Mouse (Mus musculus) kidney, postnatal 0 days (tissue): ENCODE results near the gene Eps8l1. TPM values are rescaled to one million over a fixed set of nuclear protein-coding genes. Genes with fewer than 3 reads are reported as not detected.
A peak's percentile ranks its signal among the peaks of the same experiment; 100 is the strongest.

Source experiments
- ATAC-seq: fragments of 200-750 bp; cut with Nextera tagmentation; replicated peaks from 2 replicates; pipeline ENCODE4 v1.8.0; 2017; ENCODE audit warnings: low read depth, moderate number of reproducible peaks, moderate TSS enrichment, moderate library complexity; ENCODE audit not compliant: low FRiP score
- DNase-seq: peaks from one replicate; pipeline ENCODE4 v3.0.0-alpha.2; 2016; ENCODE audit warnings: low spot score
- H3K27ac ChIP-seq: fragments of 300-500 bp; sonication (generic); 2 replicates; pipeline ENCODE4 v1.5.1; 2014; ENCODE audit warnings: mild to moderate bottlenecking
- H3K27me3 ChIP-seq: fragments of 300-500 bp; sonication (generic); 2 replicates; pipeline ENCODE4 v1.6.1; 2014; ENCODE audit warnings: low read length, mixed read lengths; ENCODE audit not compliant: insufficient read depth
- H3K36me3 ChIP-seq: fragments of 300-500 bp; sonication (generic); 2 replicates; pipeline ENCODE4 v1.6.1; 2014; ENCODE audit warnings: low read length, mixed read lengths; ENCODE audit not compliant: insufficient read depth
- H3K4me1 ChIP-seq: fragments of 300-500 bp; sonication (generic); replicated peaks from 2 replicates; pipeline ENCODE4 v1.6.1; 2014; ENCODE audit warnings: antibody characterized with exemption, low read length, mixed read lengths; ENCODE audit not compliant: insufficient read depth
- H3K4me2 ChIP-seq: fragments of 300-500 bp; sonication (generic); 2 replicates; pipeline ENCODE4 v1.6.1; 2014; ENCODE audit warnings: mild to moderate bottlenecking, low read length, moderate library complexity, mixed read lengths
- H3K4me3 ChIP-seq: fragments of 300-500 bp; sonication (generic); replicated peaks from 2 replicates; pipeline ENCODE4 v1.5.1; 2014; ENCODE audit warnings: low read depth, low read length
- H3K9ac ChIP-seq: fragments of 300-500 bp; sonication (generic); 2 replicates; pipeline ENCODE4 v1.6.1; 2014; ENCODE audit warnings: low read depth, low read length
- H3K9me3 ChIP-seq: fragments of 300-500 bp; sonication (generic); replicated peaks from 2 replicates; pipeline ENCODE4 v1.6.1; 2016; ENCODE audit warnings: low read length, inconsistent platforms, mixed read lengths
- CTCF ChIP-seq: IDR thresholded peaks from 2 replicates; pipeline ENCODE4 v1.5.1; 2016; ENCODE audit warnings: antibody characterized with exemption, low read depth, mild to moderate bottlenecking, moderate library complexity
- WGBS: fragments of 180-500 bp; shearing (Covaris S2); extraction: QIAGEN DNeasy Blood & Tissue Kit; methylation state at CpG from one replicate; pipeline ENCODE4 v1.1.7; 2014; 5-methylcytosine and 5-hydroxymethylcytosine counted together
- polyA plus RNA-seq: library from polyadenylated mRNA; unstranded; fragments of >200 nt; fragmentation: Nextera tagmentation; extraction: Ambion mirVana; gene quantifications from 2 replicates; pipeline ENCODE4 v1.2.1, GENCODE M21; 2015

Eps8l1 gene
- polyA plus RNA-seq, 1 experiment from 2014 or later, result 12.8 TPM

GRCm38 (mm10) chr7:4431548-4431947 is 28.9 kb upstream of the Eps8l1 start:
- H3K9me3 ChIP-seq, result no peaks in the 10 kb centered on the region
- no peaks in the 10 kb centered on the region for H3K27me3 ChIP-seq
- no peaks in the 10 kb centered on the region for H3K4me1 ChIP-seq
- H3K27ac ChIP-seq, result no peak overlapping the region
- 83% methylated on average over 6 of the region's 6 CpGs for WGBS
- TF ChIP-seq CTCF, result peak; percentile 96
- peaks cover 35% of the 10 kb centered on the region for H3K36me3 ChIP-seq
- H3K4me3 ChIP-seq, result no peak overlapping the region
- peak; percentile 75 for DNase-seq
- H3K4me2 ChIP-seq, result no peak overlapping the region
- ATAC-seq, result no peak
- no peak overlapping the region for H3K9ac ChIP-seq

GRCm38 (mm10) chr7:4432026-4432425 is 28.4 kb upstream of the Eps8l1 start:
- Histone ChIP-seq H3K9me3 (no peaks in the 10 kb centered on the region), H3K4me2 (no peak overlapping the region), H3K4me1 (no peaks in the 10 kb centered on the region), H3K27ac (no peak overlapping the region), H3K27me3 (no peaks in the 10 kb centered on the region), H3K4me3 (no peak overlapping the region), H3K9ac (no peak overlapping the region), H3K36me3 (peaks cover 35% of the 10 kb centered on the region)
- no peak for TF ChIP-seq CTCF
- DNase-seq, result no peak
- no peak for ATAC-seq
- WGBS, result 79% methylated on average over 8 of the region's 8 CpGs

GRCm38 (mm10) chr7:4437721-4438120 is 22.8 kb upstream of the Eps8l1 start:
- H3K36me3 ChIP-seq, result peaks cover 51% of the 10 kb centered on the region
- no peaks in the 10 kb centered on the region for H3K4me1 ChIP-seq
- no peak for DNase-seq

GRCm38 (mm10) chr7:4440549-4440948 is 19.9 kb upstream of the Eps8l1 start:
- TF ChIP-seq CTCF, result no peak
- DNase-seq, result no peak
- Histone ChIP-seq H3K9ac (no peak overlapping the region), H3K27me3 (no peaks in the 10 kb centered on the region), H3K27ac (no peak overlapping the region), H3K4me3 (no peak overlapping the region), H3K36me3 (peaks cover 32% of the 10 kb centered on the region), H3K9me3 (no peaks in the 10 kb centered on the region), H3K4me2 (no peak overlapping the region), H3K4me1 (no peaks in the 10 kb centered on the region)
- WGBS, result 92% methylated on average over 10 of the region's 10 CpGs
- no peak for ATAC-seq

More at GRCm38 (mm10) chr7:4437721-4438120, 22.8 kb upstream of the Eps8l1 start:
- ATAC-seq, result no peak
- no peak overlapping the region for H3K9ac ChIP-seq
- no peaks in the 10 kb centered on the region for H3K9me3 ChIP-seq
- WGBS, result 94% methylated on average over 2 of the region's 2 CpGs
- H3K27ac ChIP-seq, result no peak overlapping the region
- no peak overlapping the region for H3K4me2 ChIP-seq
- no peak overlapping the region for H3K4me3 ChIP-seq
- H3K27me3 ChIP-seq, result no peaks in the 10 kb centered on the region
- no peak for TF ChIP-seq CTCF

- peak; percentile 97 for DNase-seq
- peak; percentile 95 for ATAC-seq
- TF ChIP-seq CTCF, result peak; percentile 15
- no peaks in the 10 kb centered on the region for H3K9me3 ChIP-seq
- peak within 1 kb of the TSS; percentile 73 for H3K9ac ChIP-seq
- no peaks in the 10 kb centered on the region for H3K4me1 ChIP-seq
- 0% methylated on average over 35 of the region's 35 CpGs for WGBS
- H3K27me3 ChIP-seq, result no peaks in the 10 kb centered on the region
- H3K36me3 ChIP-seq, result peaks cover 17% of the 10 kb centered on the region; the same call in 1 of the 2 replicates
- H3K4me3 ChIP-seq, result peak within 1 kb of the TSS; percentile 81
- H3K4me2 ChIP-seq, result peak within 1 kb of the TSS; percentile 75
- H3K27ac ChIP-seq, result peak within 1 kb of the TSS; percentile 76
Measured at GRCm38 (mm10) chr7:4445216-4445791, 15.2 kb upstream of the Eps8l1 start, which contains the start of gene Rdh13. Gene Rdh13, minus strand, starts transcription at chr7:4445649.

- H3K4me1 ChIP-seq, result no peaks in the 10 kb centered on the region
- no peaks in the 10 kb centered on the region for H3K9me3 ChIP-seq
- no peak for DNase-seq
- H3K9ac ChIP-seq, result no peak overlapping the region
- H3K4me3 ChIP-seq, result no peak overlapping the region
- H3K27ac ChIP-seq, result no peak overlapping the region
- peaks cover 9% of the 10 kb centered on the region; the same call in 1 of the 2 replicates for H3K36me3 ChIP-seq
- peak; percentile 36; the same call in 1 of the 2 replicates for TF ChIP-seq CTCF
- no peak for ATAC-seq
- WGBS, result 8% methylated on average over 1 of the region's 1 CpGs
- H3K27me3 ChIP-seq, result no peaks in the 10 kb centered on the region
- H3K4me2 ChIP-seq, result no peak overlapping the region
Measured at GRCm38 (mm10) chr7:4447138-4447537, 13.3 kb upstream of the Eps8l1 start.
